Mouse (Mus musculus): ENCODE data around the gene C130032M10Rik.
"Not testable (repeated sequence)": the region's sequence is repeated elsewhere in the genome, so short reads cannot be mapped to it uniquely, and the experiment has no call there.

C130032M10Rik gene

DNA sequence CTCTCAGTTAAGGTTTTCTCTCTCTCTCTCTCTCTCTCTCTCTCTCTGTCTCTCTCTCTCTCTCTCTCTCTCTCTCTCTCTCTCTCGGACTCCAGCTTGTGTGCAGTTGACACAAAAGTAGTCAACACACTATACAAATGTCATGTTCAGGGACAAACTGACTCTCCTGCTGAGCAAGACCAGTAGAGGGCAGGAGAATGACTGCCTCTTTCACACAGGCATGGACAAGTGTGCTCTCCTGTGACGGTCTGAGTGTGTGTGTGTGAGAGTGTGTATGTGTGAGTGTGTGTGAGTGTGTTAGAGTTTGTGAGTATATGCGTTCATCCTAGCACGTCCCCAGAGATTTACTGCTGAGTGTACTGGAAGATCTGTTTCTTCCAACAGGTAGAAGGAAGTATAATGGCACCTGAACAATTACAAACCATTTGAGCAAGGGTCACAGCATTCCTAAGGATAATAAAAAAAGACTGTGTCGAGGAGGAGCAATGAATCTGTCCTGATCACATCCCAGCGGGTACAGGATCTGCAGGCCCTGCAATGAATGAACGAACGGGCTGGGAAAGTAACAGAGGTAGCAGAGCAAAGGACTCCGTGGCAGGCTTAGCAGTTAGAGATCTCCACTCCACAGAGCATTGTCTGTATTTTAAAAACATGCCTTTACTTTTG is 3.4 kb downstream of the C130032M10Rik start:
- DNase-seq: no peak

DNA sequence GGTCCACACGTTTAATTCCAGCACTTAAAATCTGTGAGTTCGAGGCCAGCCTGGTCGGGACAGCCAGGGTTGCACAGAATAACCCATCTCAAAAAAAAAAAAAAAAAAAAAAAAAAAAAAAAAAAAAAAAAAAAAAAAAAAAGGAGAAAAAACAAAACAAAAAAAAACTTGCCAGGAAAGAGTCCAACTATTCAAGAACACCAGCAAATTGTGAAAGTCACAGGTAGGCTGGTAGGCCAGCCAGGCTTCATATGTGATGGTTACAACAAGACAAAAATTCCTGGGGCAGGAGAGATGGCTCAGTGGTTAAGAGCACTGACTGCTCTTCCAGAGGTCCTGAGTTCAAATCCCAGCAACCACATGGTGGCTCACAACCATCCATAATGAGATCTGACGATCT is 5.0 kb downstream of the C130032M10Rik start:
- not testable (repeated sequence) for DNase-seq

DNA sequence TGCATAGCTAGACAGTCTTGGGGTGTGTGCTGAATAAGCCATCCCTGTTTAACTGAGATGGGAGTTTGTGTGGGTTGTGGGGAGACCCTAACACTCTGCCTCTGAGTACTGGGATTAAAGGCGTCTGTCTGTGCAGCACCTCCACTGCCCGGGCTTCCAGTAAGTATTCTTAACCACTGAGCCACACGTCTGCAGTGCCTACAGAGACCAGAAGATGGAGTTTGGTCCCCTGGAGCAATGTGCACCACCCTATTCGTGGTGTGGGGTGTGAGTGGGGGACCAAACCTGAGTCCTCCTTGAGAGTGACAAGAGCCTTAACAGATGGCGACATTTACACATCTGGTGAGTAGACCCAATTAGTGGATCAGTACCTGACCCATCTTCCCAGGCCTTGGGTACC is 6.5 kb downstream of the C130032M10Rik start:
- no peak for DNase-seq

DNA sequence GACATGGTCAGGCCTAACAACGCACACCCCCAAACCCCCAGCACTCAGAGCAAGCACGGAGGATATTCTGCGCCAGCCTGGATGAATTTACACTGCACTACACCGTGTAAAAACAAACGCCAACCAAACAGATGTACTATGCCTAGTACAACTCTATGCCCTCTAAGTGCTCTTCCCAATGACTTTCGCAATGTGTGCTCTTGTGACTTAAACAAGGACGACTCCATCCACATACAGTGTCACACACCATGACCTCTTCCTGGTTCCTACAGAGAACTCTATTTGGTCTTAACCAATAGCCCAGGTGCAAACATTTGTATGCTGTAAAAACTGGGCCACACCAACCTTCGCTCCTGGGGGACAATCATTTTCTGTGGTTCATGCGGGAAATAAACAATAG is 7.0 kb downstream of the C130032M10Rik start:
- no peak for DNase-seq

DNA sequence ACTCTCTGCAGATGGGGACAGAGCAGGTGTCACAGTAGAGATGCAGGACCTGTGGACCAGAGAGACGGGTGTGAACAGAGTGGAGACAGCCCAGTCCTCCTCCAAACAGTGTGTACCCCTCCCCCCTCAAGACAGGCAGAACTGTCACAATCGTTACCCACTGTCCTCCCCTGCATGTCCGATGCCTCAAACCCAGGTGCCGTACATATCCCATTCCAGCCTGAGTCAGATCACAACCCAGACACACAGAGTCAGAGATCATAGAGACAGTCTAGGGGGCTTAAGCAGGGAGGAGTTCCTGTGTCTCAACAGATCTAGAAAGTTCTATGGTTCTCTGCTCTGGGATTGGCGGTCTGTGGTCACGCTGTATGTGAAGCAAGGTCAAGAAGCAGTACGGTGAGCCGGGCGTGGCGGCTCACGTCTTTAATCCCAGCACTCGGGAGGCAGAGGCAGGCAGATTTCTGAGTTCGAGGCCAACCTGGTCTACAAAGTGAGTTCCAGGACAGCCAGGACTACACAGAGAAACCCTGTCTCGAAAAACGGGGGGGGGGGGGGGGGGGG is 9.7 kb downstream of the C130032M10Rik start:
- no peak for DNase-seq

DNA sequence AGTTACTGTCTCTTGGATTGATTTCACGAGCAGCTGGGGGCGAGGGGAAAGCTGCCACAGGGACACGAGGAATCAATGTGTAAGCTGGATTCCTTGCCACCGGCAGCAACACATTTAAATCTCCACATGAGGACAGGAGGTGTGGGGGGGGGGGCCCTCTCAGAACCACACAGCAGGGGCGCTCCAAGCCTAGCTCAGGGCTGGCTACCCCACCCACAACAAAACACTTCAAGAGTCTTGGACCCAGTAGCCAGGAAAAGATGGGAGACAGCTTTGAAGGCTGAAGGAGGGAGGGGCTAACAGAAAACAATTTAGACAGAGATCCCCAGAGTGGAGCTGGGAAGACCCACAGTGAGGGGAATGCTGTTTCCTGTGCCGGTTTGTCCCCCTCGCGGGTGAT is 10.4 kb downstream of the C130032M10Rik start:
- DNase-seq: no peak

DNA sequence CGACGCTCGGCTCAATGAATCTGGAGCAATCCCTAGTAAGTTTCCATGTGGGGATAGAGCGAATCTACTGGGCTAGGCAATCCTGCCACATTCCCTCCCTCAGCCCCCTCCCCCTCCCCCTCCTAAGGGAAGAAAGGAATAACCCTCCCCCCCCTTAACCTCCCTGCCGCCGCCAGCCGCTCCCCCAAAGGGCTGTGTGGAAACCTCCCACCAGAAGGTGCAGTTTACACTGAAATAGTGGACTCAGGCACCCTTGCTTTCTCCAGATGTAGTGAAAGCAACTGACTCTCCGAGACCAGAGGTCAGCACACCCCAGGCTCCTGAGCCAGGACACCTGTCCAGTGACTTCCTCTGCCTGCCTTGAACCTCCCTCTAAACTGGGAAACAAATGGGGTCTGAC is 11.1 kb downstream of the C130032M10Rik start:
- peak; percentile 29 for DNase-seq

DNA sequence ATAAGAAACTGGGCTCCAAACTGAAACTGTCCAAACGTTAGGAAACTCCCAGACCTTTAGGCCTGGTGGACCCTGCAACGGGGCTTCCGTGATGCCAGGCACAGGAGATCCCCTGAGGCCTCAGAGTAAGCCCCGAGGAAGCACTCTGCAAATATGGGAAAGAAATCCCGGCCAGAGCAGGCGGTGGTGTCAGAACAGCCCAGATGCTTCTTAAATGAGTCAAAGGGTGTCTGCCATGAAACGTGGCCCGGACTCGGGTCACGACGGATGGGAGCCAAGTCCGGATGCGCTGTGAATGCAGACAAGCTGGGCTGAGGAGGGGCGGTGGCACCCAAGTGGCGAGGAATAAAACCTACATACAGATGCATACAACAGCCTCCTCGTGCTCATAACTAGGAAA is 11.6 kb downstream of the C130032M10Rik start:
- DNase-seq: peak; percentile 56

DNA sequence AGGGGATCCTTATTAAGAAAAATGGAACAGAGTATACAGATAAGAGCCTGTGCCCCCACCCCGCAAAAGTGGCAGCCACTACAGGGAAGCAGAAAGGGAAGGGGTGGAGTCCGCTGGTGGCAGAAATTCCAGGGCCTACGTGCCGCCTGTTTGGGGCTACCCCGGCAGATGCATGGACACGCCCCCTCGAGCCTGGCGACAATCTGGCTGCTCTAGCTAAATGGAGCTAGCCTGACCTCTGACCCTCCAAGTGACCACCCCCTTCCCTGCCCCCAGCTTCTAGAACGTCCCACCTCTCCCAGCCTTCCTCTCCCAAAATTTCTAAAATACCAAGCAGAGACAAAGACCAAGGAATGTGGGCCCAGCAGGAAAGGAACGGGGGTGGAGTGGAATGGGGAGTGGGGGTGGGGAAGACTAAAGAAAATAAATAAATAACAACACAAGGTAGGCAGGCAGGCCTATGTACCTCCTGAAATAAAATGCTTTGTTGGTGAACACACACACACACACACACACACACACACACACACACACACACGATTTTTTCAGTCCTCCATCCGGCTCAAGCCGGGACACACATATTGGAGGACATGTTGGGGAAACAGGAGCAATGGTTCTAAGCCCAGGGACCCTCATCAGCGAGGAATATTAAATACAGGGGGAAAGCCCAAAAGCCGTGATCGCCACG is 12.6 kb downstream of the C130032M10Rik start:
- peak; percentile 74 for DNase-seq

DNA sequence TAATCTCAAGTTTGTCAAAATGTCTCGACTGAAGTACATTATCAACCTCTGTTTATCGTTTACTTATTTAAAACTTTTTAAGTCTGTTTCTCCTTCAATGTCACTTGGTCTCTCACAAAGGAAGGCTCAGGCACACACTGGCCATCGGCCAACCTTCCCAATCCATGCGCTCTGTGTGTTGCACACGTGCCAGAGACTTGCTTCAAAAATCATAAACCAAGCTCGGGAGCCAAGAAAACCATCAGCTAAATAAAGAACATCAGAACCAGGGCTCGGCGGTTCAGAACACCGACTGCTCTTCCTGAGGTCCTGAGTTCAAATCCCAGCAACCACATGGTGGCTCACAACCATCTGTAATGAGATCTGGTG is 13.2 kb downstream of the C130032M10Rik start:
- DNase-seq: no peak

DNA sequence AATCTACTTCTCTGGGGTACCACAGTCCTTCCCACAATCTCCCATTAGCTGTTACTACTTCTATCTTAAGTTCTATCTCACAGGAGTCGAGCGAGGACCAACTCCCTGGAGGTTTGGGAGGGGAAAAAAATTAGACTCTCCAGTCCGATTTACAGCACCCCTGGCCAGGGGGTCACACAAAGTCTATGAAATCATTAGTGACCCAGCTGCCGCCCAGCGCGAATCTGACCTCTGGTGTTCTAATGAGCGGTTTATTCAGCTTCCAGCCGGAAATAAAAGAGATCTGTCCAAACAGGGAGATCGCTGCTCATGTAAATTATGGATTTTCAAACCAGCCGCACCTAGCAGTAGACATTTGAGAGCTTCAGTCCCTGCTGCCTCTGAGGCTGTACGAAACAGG is 15.8 kb downstream of the C130032M10Rik start:
- no peak for DNase-seq

DNA sequence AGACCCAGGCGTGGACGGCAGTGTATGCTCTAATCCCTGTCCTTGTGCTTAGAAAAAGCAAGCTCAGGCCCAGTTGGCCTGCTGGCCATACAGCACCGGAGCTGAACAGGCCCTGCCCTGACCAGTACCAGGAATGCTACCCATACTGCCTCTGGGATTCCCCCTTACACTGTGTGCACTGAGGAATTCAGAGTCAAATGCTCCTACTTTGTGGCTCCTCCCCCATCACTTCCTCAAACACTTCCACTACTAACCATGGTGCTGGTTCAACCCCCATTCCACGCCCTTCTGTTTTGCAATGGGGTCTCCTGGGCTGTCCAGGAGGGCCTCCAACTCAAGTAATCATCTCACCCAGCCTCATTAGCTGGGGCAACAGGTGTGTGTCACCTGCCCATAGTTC is 18.4 kb downstream of the C130032M10Rik start:
- DNase-seq: no peak

DNA sequence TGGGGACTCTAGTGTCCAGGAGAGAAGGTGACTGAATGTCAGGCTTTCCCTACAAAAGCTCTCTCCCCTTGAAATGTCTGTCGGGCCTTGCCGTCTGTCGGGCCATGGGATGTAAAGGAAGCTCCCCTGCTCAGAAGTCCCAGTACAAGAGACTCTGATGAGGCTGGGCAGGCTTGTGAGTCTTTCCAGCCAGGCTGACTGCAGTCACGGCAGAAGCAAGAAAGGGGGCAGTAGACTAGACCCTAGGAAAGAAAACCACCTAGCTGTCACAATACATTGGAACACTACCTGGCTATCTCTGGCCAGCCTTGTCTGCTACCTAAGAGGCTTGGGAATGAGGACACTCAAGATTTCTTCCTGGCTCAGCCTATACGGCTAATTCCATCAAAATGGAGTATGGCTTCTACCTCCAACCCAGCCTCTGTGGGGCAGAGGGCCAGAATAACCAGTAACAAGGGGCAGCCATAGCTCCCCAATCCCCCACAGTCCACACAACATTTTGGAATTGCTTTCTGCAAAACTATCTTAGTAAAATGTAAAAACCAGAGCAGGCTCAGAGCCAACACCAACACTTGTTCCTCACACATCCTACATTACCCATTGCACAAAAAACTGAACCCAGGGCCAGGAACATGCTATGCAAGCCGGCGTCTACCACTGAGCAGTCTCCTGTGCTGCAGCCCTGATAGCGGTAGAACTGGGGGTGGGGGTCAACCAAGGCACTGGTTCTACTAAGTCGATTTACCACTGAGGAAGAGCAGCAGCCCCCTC is 19.4 kb downstream of the C130032M10Rik start:
- DNase-seq: no peak

DNA sequence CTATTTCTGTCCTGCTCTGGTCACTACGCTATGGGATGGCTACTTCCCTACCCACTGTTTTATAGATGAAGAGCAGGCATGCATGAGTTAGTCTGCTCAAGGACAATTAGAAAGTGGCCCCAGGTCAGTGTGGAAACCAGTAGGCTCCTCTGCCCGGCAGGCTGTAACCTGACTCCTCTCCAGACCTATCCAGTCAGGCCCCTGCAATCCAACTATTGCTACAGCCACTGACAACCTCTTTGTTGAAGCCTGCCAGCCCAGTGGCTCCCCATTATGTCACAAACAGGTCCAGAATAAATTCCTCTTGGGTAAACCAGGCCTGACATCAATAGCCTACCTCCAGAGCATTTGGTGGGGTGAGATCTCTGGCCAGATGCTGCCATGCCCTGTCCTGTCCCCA is 21.1 kb downstream of the C130032M10Rik start:
- peak; percentile 26 for DNase-seq

DNA sequence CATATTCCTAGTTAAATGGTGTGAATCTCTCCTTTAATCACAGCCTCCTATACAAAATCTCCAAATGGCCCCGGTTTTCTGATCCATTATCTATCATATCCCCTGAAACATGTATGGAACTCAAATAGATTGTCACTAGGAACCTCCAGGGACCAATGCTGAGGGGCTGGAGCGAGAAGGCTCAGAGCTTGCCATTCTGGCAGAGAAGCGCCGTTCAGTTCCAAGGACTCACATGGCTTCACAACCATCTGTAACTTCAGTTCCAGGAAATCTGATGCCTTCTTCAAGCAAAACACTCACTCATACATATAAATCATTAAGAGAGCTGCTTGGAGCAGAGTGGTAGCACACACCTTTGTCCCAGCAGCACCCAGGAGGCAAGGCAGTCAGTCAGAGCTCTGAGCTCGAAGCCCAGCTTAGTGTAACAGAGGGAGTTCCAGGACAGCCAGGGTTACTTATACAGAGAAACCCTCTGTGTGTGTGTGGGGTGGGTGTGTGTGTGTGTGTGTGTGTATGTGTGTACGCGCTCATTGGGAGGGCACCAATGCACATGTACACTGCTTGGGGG is 23.6 kb downstream of the C130032M10Rik start:
- no peak for DNase-seq

DNA sequence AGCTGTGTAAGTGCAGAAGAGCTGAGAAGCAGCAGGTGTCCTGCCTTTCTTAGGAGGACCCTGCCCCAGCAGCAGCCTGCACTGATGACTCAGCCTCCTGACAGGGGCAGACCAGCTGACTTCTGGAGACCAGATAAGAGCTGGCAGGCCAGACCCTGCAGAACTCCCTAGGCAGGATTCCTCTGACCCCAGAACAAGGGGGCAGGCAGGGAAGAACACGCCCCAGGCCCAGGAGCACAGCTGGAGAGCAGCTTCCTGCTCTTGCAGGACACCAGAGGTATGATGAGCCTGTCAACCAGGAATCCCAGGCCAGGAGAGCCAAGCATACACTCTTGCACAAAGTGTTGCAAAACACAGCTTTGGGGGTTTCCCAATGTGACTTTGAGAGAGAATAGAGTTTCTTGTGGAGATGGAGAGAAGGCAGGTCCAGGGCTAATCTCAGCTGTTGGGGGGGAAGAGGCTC is 25.8 kb downstream of the C130032M10Rik start:
- peak; percentile 26 for DNase-seq

DNA sequence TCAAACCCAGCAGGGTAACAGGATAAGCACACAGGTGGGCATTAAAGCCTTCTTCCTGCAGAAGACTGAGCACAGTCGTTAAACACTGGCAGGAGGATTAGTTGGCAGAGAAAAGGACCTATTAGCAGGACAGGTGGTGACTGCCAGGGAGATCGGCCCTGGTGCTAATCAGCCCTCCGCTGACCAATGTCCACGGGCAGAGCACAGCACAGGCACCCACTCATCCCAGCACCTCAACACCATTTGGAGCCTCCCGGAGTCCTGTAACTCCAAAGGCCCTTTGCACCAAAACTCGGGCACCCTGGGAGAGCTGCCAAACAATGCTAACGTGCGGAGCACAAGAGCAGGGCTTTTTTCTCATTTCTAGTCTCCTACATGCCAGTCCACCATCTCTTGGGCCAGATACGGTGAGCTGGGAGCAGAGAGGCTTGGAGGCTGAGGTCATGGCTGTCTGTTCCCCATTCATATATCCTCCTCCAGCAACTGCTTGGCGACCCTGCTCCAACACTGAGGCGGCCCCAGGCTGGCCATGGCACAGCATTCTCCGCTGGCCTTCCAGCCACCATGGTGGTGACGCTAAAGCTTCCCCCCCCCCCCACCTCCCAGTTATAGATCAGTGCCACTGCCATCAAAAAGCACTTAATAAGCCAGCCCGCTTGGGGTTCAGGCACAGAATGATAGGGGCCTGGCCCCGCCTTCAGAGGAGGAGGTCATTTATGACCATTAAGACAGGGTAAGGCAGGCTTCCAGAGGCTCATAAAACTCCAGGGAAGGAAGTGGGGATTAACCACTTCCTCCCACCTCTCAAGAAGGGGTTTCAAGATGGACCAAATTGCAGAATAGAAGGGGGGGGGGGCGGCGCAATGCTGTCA is 28.6 kb downstream of the C130032M10Rik start:
- no peak for DNase-seq

DNA sequence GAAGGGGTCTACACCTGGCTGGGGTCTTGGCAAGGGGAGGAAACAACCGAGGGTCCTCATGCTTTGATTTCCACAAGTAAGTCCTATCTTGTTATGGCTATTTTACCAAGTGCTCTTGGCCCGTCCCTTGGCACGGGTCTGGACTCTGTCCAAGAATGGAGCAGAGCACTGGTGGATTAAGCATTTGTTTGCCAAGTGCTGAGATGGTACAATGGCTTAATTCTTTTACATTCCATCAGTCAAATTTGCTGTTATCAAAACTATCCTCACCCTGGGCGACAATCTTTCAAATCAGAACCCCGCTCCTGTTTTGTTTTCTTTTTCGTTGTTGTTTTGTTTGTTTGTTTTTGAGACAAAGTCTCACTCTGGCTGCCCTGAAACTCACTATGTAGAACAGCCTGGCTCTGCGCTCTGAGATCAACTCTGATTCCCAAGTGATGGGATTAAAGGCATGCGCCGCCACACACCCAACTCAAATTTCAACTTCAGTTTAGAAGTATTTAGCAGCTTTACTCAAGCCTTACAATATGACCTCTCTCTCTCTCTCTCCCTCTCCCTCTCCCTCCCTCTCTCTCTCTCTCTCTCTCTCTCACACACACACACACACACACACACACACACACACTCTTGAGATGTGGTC is 29.4 kb downstream of the C130032M10Rik start:
- DNase-seq: no peak

DNA sequence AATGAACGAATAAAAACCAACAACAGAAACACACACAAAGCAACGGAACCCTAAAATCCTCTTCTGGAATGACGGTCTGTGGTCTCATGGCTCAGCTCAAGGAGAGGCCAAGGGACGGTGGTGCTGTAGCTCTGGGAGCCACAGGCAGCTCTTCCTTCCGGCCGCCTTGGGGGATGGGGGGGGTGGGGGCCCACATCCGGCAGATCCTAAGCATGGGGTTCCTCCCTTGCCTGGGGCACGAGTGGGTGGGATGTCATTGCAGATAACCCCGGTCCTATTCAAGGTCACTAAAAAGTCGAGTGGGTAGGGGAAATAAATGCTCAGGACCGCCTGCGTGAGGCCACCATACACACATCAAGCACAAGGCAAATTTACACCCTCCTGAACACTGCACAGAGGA is 31.3 kb downstream of the C130032M10Rik start:
- no peak for DNase-seq

DNA sequence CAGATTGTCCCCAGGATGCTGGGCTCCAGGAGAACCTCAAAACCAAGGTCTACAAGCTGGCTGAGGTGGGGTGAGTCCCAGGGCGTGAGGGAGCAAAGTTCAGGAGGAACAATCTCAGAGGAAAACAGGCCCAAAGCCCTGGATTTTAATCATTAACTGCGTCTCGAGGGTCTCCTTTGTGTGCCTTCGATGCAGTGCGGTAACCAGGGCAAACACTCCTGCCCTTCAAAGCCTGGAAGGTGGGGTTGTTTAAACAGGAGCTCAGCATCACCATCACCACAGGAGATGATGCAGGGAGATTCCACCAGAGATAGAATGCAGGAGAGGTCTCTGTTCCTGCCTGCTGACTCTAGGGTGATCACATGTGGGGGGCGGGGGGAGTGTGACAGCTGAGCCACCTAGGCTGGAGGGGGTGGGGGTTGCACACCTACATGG is 32.2 kb downstream of the C130032M10Rik start:
- DNase-seq: peak; percentile 34

DNA sequence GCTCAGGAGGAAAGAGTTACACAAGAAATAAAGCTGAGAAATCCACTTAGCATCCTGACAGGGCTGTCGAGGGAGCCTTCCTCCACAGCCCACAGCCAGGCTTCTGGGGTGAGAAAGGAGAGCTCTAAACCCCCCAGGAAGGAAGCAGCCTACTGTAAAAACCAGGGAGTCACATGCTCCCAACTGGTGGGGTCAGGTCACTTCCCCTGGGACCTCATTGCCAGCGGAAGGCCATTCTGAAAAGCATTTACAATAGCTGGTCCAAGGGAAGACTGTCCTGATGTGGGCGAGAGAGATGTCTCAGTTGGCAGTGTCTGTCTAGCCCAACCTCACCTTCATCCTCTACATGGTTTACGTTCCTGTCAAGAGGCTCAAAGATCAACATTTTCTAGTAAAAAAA is 33.0 kb downstream of the C130032M10Rik start:
- DNase-seq: no peak

DNA sequence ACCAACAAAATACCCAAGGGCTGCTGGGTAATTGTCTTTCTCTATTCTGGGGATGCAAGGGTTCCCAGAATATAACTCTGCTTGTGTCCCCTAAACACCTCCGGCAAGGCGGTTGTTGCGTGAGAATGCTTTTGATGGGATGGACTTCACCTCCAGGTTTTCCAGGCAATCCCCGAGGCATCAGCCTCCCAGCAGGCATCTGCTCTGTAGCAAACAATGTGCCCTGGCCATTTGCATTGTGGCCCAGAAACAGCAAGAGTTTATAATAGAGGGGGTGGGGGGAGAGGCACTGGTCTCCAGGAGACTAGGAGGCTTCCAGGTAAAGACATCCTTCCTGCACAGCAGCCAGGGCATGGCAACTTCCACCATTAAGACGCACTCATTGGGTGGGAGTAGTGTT is 33.6 kb downstream of the C130032M10Rik start:
- DNase-seq: no peak
